ENCODE assay signal across 8 mouse cellular contexts in the genomic region with DNA sequence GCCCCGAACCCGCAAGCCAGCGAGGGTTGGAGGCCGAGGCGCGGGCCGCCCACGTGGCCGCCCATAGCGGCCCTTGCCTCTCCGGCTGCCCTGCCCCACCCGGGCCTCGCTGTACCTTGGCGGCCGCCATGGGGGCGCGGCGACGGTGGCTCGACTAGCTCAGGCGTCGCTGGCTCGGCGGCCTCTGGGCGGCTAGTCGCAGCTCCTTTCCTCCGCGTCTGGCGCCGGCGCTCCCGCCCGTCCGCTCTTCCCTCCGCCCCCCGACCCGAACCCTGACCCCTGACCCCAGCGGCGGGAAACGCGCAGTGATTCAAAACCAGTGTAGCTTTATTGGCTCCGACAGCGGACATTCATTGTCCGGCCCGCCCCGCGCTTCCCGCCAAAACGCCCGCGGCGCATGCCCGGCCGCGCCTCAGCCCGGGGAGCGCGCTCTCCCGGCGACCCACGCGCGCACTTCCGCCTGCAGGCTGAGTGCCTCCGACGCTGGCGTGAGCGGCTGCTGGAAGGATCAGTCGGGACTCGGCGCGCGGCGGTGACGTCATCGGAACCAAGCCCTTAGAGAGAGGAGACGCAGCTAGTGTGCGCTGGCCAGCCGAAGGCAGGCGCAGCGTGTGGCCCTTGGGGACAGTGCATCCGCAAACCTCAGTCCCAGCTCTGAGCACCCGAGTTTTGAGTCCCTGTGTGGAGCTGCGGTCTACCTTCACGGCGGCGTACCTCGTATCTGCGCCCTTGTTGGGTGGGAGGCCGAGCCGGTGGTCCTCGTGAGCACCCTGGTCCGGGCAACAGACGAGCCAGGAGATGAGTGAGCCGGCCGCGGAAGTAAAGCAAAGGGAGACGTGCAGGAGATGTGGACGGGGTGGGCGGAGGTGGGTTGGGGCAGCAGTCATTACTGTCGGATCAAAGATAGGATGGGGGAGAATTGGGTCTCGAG. TPM values are rescaled to one million over a fixed set of nuclear protein-coding genes. Genes with fewer than 3 reads are reported as not detected.
DNase-seq lines count a peak whose midpoint lies in the region; ATAC-seq and TF ChIP-seq lines count a peak whose summit lies in the region.

Gene Trmt2a, plus strand, starts transcription at position 247 of the 931 bp plus-strand sequence.
Gene Ranbp1, minus strand, starts transcription at position 300 of the 931 bp plus-strand sequence.

- WGBS in bone marrow, adult 2 months = under 1% methylated on average over 102 of the region's 102 CpGs
- under 1% methylated on average over 96 of the region's 102 CpGs for WGBS in embryonic facial prominence, embryonic 15.5 days
- 2% methylated on average over 76 of the region's 102 CpGs for WGBS in limb, embryonic 14.5 days
- under 1% methylated on average over 99 of the region's 102 CpGs for WGBS in midbrain, postnatal 0 days

- no peaks in the 10 kb centered on the region for H3K9me3 ChIP-seq in embryonic facial prominence, embryonic 15.5 days (replicated peaks)
- H3K9me3 ChIP-seq in limb, embryonic 14.5 days (ENCODE audit: control insufficient read depth, low read length) = no peaks in the 10 kb centered on the region
- H3K9me3 ChIP-seq in midbrain, postnatal 0 days (ENCODE audit: low read length) = no peaks in the 10 kb centered on the region

- peak; percentile 99 for DNase-seq in 416B (ENCODE audit: low read depth)
- DNase-seq in heart, adult 8-10 months (ENCODE audit: low spot score) = peak; percentile 96
- DNase-seq in kidney, adult 9 months = peak; percentile 98
- peak; percentile 98 for DNase-seq in limb, embryonic 14.5 days (ENCODE audit: low spot score)
- DNase-seq in midbrain, postnatal 0 days (ENCODE audit: low spot score) = peak; percentile 99
- peak; percentile 96 to 98 for DNase-seq in spleen, postnatal 14 days (ENCODE audit: low spot score in 2 of 2)

- H3K4me1 ChIP-seq in bone marrow, adult 2 months (ENCODE audit: control insufficient read depth, insufficient read depth, low read length) = peaks cover 5% of the 10 kb centered on the region
- H3K4me1 ChIP-seq in embryonic facial prominence, embryonic 15.5 days = peaks cover 39% of the 10 kb centered on the region
- H3K4me1 ChIP-seq in limb, embryonic 14.5 days (ENCODE audit: control insufficient read depth, insufficient read depth, low read length) = peaks cover 28% of the 10 kb centered on the region
- H3K4me1 ChIP-seq in midbrain, postnatal 0 days (ENCODE audit: insufficient read depth, low read length) = peaks cover 10% of the 10 kb centered on the region

- ATAC-seq in embryonic facial prominence, embryonic 15.5 days (ENCODE audit: insufficient number of reproducible peaks, low FRiP score, low TSS enrichment, low read depth) = peak; percentile 93
- peak; percentile 93 for ATAC-seq in limb, embryonic 14.5 days (ENCODE audit: low FRiP score, low read depth)
- ATAC-seq in midbrain, postnatal 0 days (ENCODE audit: low FRiP score) = peak; percentile 95

- H3K4me3 ChIP-seq in bone marrow, adult 2 months (replicated peaks; ENCODE audit: control insufficient read depth, low read depth, low read length) = peak within 1 kb of the TSS; percentile 100
- peak within 1 kb of the TSS; percentile 67 for H3K4me3 ChIP-seq in embryonic facial prominence, embryonic 15.5 days (replicated peaks)
- H3K4me3 ChIP-seq in limb, embryonic 14.5 days (replicated peaks; ENCODE audit: low read length) = peak within 1 kb of the TSS; percentile 87
- H3K4me3 ChIP-seq in midbrain, postnatal 0 days (ENCODE audit: low read depth, low read length) = peak within 1 kb of the TSS; percentile 93

- H3K27me3 ChIP-seq in embryonic facial prominence, embryonic 15.5 days = no peaks in the 10 kb centered on the region
- H3K27me3 ChIP-seq in limb, embryonic 14.5 days (ENCODE audit: control insufficient read depth, insufficient read depth, low read length) = no peaks in the 10 kb centered on the region
- no peaks in the 10 kb centered on the region for H3K27me3 ChIP-seq in midbrain, postnatal 0 days (ENCODE audit: insufficient read depth, low read length)

- TF ChIP-seq CTCF in bone marrow, adult 2 months (IDR thresholded peaks at IDR 0.05; ENCODE audit: control insufficient read depth, insufficient read depth, low read length) = no peak
- TF ChIP-seq CTCF in midbrain, postnatal 0 days (IDR thresholded peaks at IDR 0.05) = no peak

- peak within 1 kb of the TSS; percentile 80 for H3K9ac ChIP-seq in embryonic facial prominence, embryonic 15.5 days
- peak within 1 kb of the TSS; percentile 93 for H3K9ac ChIP-seq in limb, embryonic 14.5 days (ENCODE audit: low read depth, low read length, severe bottlenecking)
- peak within 1 kb of the TSS; percentile 89 for H3K9ac ChIP-seq in midbrain, postnatal 0 days (replicated peaks; ENCODE audit: low read length, poor library complexity, severe bottlenecking)

- H3K36me3 ChIP-seq in embryonic facial prominence, embryonic 15.5 days = peaks cover 64% of the 10 kb centered on the region
- peaks cover 67% of the 10 kb centered on the region for H3K36me3 ChIP-seq in limb, embryonic 14.5 days (ENCODE audit: control insufficient read depth, insufficient read depth, low read length)
- H3K36me3 ChIP-seq in midbrain, postnatal 0 days (ENCODE audit: insufficient read depth, low read length) = peaks cover 48% of the 10 kb centered on the region

- peak within 1 kb of the TSS; percentile 84 for H3K4me2 ChIP-seq in embryonic facial prominence, embryonic 15.5 days (replicated peaks)
- peak within 1 kb of the TSS; percentile 85 for H3K4me2 ChIP-seq in limb, embryonic 14.5 days (replicated peaks; ENCODE audit: low read depth, low read length, severe bottlenecking)
- H3K4me2 ChIP-seq in midbrain, postnatal 0 days (ENCODE audit: low read depth, low read length, poor library complexity, severe bottlenecking) = peak within 1 kb of the TSS; percentile 74

- H3K27ac ChIP-seq in bone marrow, adult 2 months (ENCODE audit: control insufficient read depth, insufficient read depth, low read depth, low read length, poor library complexity) = peak within 1 kb of the TSS; percentile 84
- H3K27ac ChIP-seq in embryonic facial prominence, embryonic 15.5 days (replicated peaks) = peak within 1 kb of the TSS; percentile 96
- H3K27ac ChIP-seq in limb, embryonic 14.5 days (replicated peaks; ENCODE audit: low read depth, low read length) = peak within 1 kb of the TSS; percentile 91
- peak within 1 kb of the TSS; percentile 89 for H3K27ac ChIP-seq in midbrain, postnatal 0 days (ENCODE audit: low read depth, low read length)

- TF ChIP-seq POLR2A in bone marrow, adult 2 months (IDR thresholded peaks at IDR 0.05; ENCODE audit: borderline replicate concordance, control insufficient read depth, low read depth, low read length) = peak; percentile 94; the same call in 1 of the 2 replicates
- TF ChIP-seq POLR2A in limb, embryonic 14.5 days (IDR thresholded peaks at IDR 0.05; ENCODE audit: borderline replicate concordance, extremely low read depth, insufficient read depth, insufficient read length) = peak; percentile 77; the same call in 1 of the 2 replicates

RNA-seq across cellular contexts. Expression of gene Trmt2a, which starts in this region (rescaled TPM):
- polyA plus RNA-seq in bone marrow, adult 2 months (2011; ENCODE audit: insufficient read depth, insufficient read length, low replicate concordance, missing spikeins) = 62.6 and 104 TPM in 2 replicates
- polyA plus RNA-seq in embryonic facial prominence, embryonic 15.5 days (2015; fragmentation: Nextera tagmentation; extraction: Ambion mirVana) = 114 TPM in 2 replicates
- total RNA-seq in heart, adult 8-10 months (2022) = 10 to 100 TPM; 15.8 to 19.5 (median 17.7) TPM
- 108 and 117 TPM in 2 replicates for polyA plus RNA-seq in limb, embryonic 14.5 days (2012; rRNA removed)
- polyA plus RNA-seq in limb, embryonic 14.5 days (2014; fragmentation: Nextera tagmentation; extraction: Ambion mirVana) = 83.6 and 87.2 TPM in 2 replicates
- 55.5 and 57.4 TPM in 2 replicates for total RNA-seq in midbrain, postnatal 0 days (2014; rRNA removed)
- polyA plus RNA-seq in midbrain, postnatal 0 days (2015; fragmentation: Nextera tagmentation; extraction: Ambion mirVana) = 67.6 and 76.4 TPM in 2 replicates

RNA-seq across cellular contexts. Expression of gene Ranbp1, which starts in this region (rescaled TPM):
- polyA plus RNA-seq in bone marrow, adult 2 months (2011; ENCODE audit: insufficient read depth, insufficient read length, low replicate concordance, missing spikeins) = 90.1 and 125 TPM in 2 replicates
- 450 and 466 TPM in 2 replicates for polyA plus RNA-seq in embryonic facial prominence, embryonic 15.5 days (2015; fragmentation: Nextera tagmentation; extraction: Ambion mirVana)
- 10 to 100 TPM; 30.5 to 40.3 (median 34.7) TPM for total RNA-seq in heart, adult 8-10 months (2022)
- 164 and 276 TPM in 2 replicates for polyA plus RNA-seq in limb, embryonic 14.5 days (2012; rRNA removed)
- polyA plus RNA-seq in limb, embryonic 14.5 days (2014; fragmentation: Nextera tagmentation; extraction: Ambion mirVana) = 524 and 542 TPM in 2 replicates
- 170 and 192 TPM in 2 replicates for total RNA-seq in midbrain, postnatal 0 days (2014; rRNA removed)
- polyA plus RNA-seq in midbrain, postnatal 0 days (2015; fragmentation: Nextera tagmentation; extraction: Ambion mirVana) = 412 and 447 TPM in 2 replicates

Comparison
In these comparisons a context has a peak if more than half of its experiments do, and no peak if none do; other contexts are left out.
1. Peak in every context shown above with its lines: DNase-seq, ATAC-seq, H3K4me3 ChIP-seq and H3K27ac ChIP-seq.